Mouse (Mus musculus) liver, adult 2 months (tissue): Measurements from ENCODE around the gene Carm1. TPM values are rescaled to one million over a fixed set of nuclear protein-coding genes. Genes with fewer than 3 reads are reported as not detected.
"Not testable (repeated sequence)": the region's sequence is repeated elsewhere in the genome, so short reads cannot be mapped to it uniquely, and the experiment has no call there.

Source experiments
- DNase-seq: peaks from one replicate; pipeline ENCODE4 v3.0.0-alpha.2; 2011; ENCODE audit warnings: low read depth, low spot score; ENCODE audit errors: extremely low read depth
- H3K27ac ChIP-seq: fragments of 200-500 bp; replicated peaks from 2 replicates; pipeline ENCODE4 v1.5.1; 2012; ENCODE audit warnings: low read depth, mild to moderate bottlenecking, control low read depth, inconsistent platforms, low read length; ENCODE audit not compliant: insufficient read depth
- H3K27me3 ChIP-seq: fragments of 200-500 bp; 2 replicates; pipeline ENCODE4 v1.6.1; 2012; ENCODE audit warnings: mild to moderate bottlenecking, moderate library complexity, low read length, inconsistent platforms; ENCODE audit not compliant: control insufficient read depth, insufficient read depth
- H3K36me3 ChIP-seq: fragments of 200-500 bp; 2 replicates; pipeline ENCODE4 v1.6.1; 2012; ENCODE audit warnings: low read length, inconsistent platforms; ENCODE audit not compliant: control insufficient read depth, insufficient read depth
- H3K4me1 ChIP-seq: fragments of 200-500 bp; 2 replicates; pipeline ENCODE4 v1.6.1; 2011; ENCODE audit warnings: low read length; ENCODE audit not compliant: control insufficient read depth, insufficient read depth
- H3K4me3 ChIP-seq: fragments of 200-500 bp; 2 replicates; pipeline ENCODE4 v1.5.1; 2011; ENCODE audit warnings: low read depth, mild to moderate bottlenecking, control low read depth, low read length, moderate library complexity; ENCODE audit not compliant: insufficient read depth
- H3K79me2 ChIP-seq: fragments of 200-500 bp; 2 replicates; pipeline ENCODE4 v1.6.1; 2012; ENCODE audit warnings: inconsistent platforms, mild to moderate bottlenecking, low read length, moderate library complexity; ENCODE audit not compliant: control insufficient read depth, insufficient read depth
- H3K9ac ChIP-seq: fragments of 200-500 bp; 2 replicates; pipeline ENCODE4 v1.6.1; 2012; ENCODE audit warnings: low read depth, mild to moderate bottlenecking, control low read depth, inconsistent platforms, low read length
- CTCF ChIP-seq: fragments of 200-500 bp; IDR thresholded peaks from 2 replicates; pipeline ENCODE4 v1.5.1; 2011; ENCODE audit warnings: low read depth, low read length, control low read depth
- POLR2A ChIP-seq: fragments of 200-500 bp; IDR thresholded peaks from 2 replicates; pipeline ENCODE4 v1.6.1; 2011; ENCODE audit warnings: low read length, control low read depth; ENCODE audit not compliant: insufficient read depth; ENCODE audit errors: extremely low read depth
- WGBS: fragments of 180-500 bp; shearing (Covaris S2); methylation state at CpG from one replicate; pipeline ENCODE4 v1.1.7; 2018; 5-methylcytosine and 5-hydroxymethylcytosine counted together
- polyA plus RNA-seq: library from polyadenylated mRNA; depleted of rRNA; stranded (reverse); fragments of >200 nt; gene quantifications from 2 replicates; pipeline ENCODE4 v1.2.3, GENCODE M21; 2012
- total RNA-seq: library from RNA; depleted of rRNA; stranded (reverse); fragments of >200 nt; gene quantifications from 2 replicates; pipeline ENCODE4 v1.2.3, GENCODE M21; 2014

Gene Carm1
- total and polyA plus RNA-seq, 2 experiments: 5.0 to 28.5 TPM

GRCm38 (mm10) chr9:21527100-21527801 is 19.4 kb upstream of the Carm1 start:
- TF ChIP-seq POLR2A (no peak), CTCF (no peak)
- H3K4me3 ChIP-seq: peak overlapping the region; percentile 11; the same call in 1 of the 2 replicates
- DNase-seq: no peak
- no peak overlapping the region for H3K27ac ChIP-seq
- no peaks in the 10 kb centered on the region for H3K4me1 ChIP-seq
- H3K9ac ChIP-seq: no peak overlapping the region
- no peaks in the 10 kb centered on the region for H3K79me2 ChIP-seq
- 91% methylated on average over 2 of the region's 2 CpGs for WGBS
- no peaks in the 10 kb centered on the region for H3K36me3 ChIP-seq
- no peaks in the 10 kb centered on the region for H3K27me3 ChIP-seq

DNA sequence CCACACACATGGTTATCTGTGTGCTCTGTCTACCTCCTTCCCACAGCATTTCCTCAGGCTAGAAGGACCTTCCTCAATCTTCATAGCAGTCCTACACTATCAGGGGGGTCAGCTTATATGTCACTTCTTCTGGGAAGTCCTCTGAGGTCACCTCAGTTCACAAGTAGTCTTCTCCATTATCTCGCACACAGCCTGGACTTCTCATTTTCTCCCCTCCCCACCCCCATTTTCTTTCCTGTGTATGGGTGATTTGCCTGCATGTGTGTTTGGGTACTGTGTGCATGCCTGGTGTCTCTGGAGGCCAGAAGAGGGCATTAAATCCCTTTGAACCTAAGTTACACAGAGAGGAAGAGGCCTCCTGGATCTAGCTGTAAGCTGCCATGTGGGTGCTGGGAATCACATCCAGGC is 18.8 kb upstream of the Carm1 start:
- 77% methylated on average over 1 of the region's 1 CpGs for WGBS
- Histone ChIP-seq H3K79me2 (no peaks in the 10 kb centered on the region), H3K4me1 (no peaks in the 10 kb centered on the region), H3K9ac (no peak overlapping the region), H3K27ac (no peak overlapping the region), H3K36me3 (no peaks in the 10 kb centered on the region), H3K4me3 (peak overlapping the region; percentile 11; the same call in 1 of the 2 replicates), H3K27me3 (no peaks in the 10 kb centered on the region)
- TF ChIP-seq POLR2A: no peak
- no peak for TF ChIP-seq CTCF
- DNase-seq: peak; percentile 46

DNA sequence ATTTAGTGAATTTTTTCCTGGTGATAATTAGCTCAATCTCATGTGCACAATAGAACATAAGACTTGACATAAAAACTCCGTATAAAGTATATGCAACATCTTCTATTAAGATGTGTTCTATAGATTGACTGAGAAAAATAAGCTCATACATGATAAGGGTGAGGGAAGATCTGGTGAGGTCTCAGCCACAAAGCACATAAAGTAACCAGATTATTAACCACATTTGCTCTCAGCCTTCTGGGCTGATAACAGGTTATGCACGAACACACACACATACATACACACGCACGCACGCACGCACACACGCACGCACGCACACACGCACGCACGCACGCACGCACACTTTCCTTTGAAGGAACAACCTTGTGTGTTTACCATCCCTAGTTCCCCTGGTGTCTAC is 10.2 kb upstream of the Carm1 start:
- Histone ChIP-seq H3K36me3 (no peaks in the 10 kb centered on the region), H3K27ac (no peak overlapping the region), H3K4me1 (no peaks in the 10 kb centered on the region), H3K27me3 (no peaks in the 10 kb centered on the region), H3K79me2 (no peaks in the 10 kb centered on the region), H3K4me3 (no peak overlapping the region), H3K9ac (no peak overlapping the region)
- no peak for TF ChIP-seq POLR2A
- TF ChIP-seq CTCF: no peak
- WGBS: 93% methylated on average over 14 of the region's 14 CpGs
- no peak for DNase-seq

GRCm38 (mm10) chr9:21537009-21537408 is 9.7 kb upstream of the Carm1 start:
- no peak for DNase-seq
- Histone ChIP-seq H3K9ac (no peak overlapping the region), H3K36me3 (no peaks in the 10 kb centered on the region), H3K27me3 (no peaks in the 10 kb centered on the region), H3K27ac (no peak overlapping the region), H3K4me3 (no peak overlapping the region), H3K79me2 (no peaks in the 10 kb centered on the region), H3K4me1 (no peaks in the 10 kb centered on the region)
- TF ChIP-seq POLR2A: no peak
- no peak for TF ChIP-seq CTCF
- WGBS: 78% methylated on average over 4 of the region's 4 CpGs

GRCm38 (mm10) chr9:21539981-21540753 is 6.5 kb upstream of the Carm1 start:
- Histone ChIP-seq H3K27ac (no peak overlapping the region), H3K27me3 (no peaks in the 10 kb centered on the region), H3K79me2 (no peaks in the 10 kb centered on the region), H3K4me1 (no peaks in the 10 kb centered on the region), H3K9ac (no peak overlapping the region), H3K4me3 (no peak overlapping the region), H3K36me3 (no peaks in the 10 kb centered on the region)
- no peak for DNase-seq
- WGBS: 30% methylated on average over 7 of the region's 7 CpGs
- TF ChIP-seq POLR2A: no peak
- no peak for TF ChIP-seq CTCF

GRCm38 (mm10) chr9:21542001-21542400 is 4.7 kb upstream of the Carm1 start:
- not testable (repeated sequence) for H3K27ac ChIP-seq, H3K9ac ChIP-seq, DNase-seq, H3K36me3 ChIP-seq, H3K27me3 ChIP-seq, H3K4me3 ChIP-seq, H3K79me2 ChIP-seq, H3K4me1 ChIP-seq
- 88% methylated on average over 2 of the region's 2 CpGs for WGBS
